Mouse (Mus musculus): Measurements from ENCODE around the gene Gm28729. TPM values are rescaled to one million over a fixed set of nuclear protein-coding genes. Genes with fewer than 3 reads are reported as not detected.

The Gm28729 gene
- not detected in 2 replicates for total RNA-seq (2023)

GRCm38 (mm10) chr9:96524972-96525506 lies at the start of gene Gm28729:
Gene Gm28729, minus strand, starts transcription at chr9:96525264.

GRCm38 (mm10) chr9:96478071-96478888 lies 46.8 kb downstream of the Gm28729 start, which contains the start of gene Rnf7:
Gene Rnf7, minus strand, starts transcription at chr9:96478675.

Other genes starting within 250 kb of the Gm28729 start
- 137 and 196 TPM in 2 replicates for gene Atp1b3, start 160.8 kb downstream of the Gm28729 start, total RNA-seq (2023)
- 32.3 and 33.1 TPM in 2 replicates for gene Rnf7, start 46.6 kb downstream of the Gm28729 start, total RNA-seq (2023)
- gene Rasa2, start 106.4 kb upstream of the Gm28729 start, total RNA-seq (2023) = 40.0 and 64.0 TPM in 2 replicates
- 10.5 and 13.5 TPM in 2 replicates for gene Zbtb38, start 227.6 kb upstream of the Gm28729 start, total RNA-seq (2023)